Mouse (Mus musculus) left cerebral cortex, postnatal 25 days (tissue): ENCODE measurements around the gene Krtap4-2. TPM values are rescaled to one million over a fixed set of nuclear protein-coding genes. Genes with fewer than 3 reads are reported as not detected.
"Not testable (repeated sequence)": the region's sequence is repeated elsewhere in the genome, so short reads cannot be mapped to it uniquely, and the experiment has no call there.

Experiments used
- DNase-seq, 2 experiments: peaks; one replicate each; pipeline ENCODE4 v3.0.0; 2022; ENCODE audit warnings: low spot score in 2 of 2, mixed read lengths in 1 of 2
- intact Hi-C: fragments of 180-260 bp; cut with DNase I; formaldehyde crosslinking; loops from one replicate; pipeline ENCODE4 v1.15.1; 2025
- total RNA-seq, 2 experiments: library from RNA; stranded (reverse); gene quantifications; 2 replicates each; pipeline ENCODE4 v1.2.3; 2021

Krtap4-2 gene
- total RNA-seq, 2 experiments from 2014 or later: not detected

GRCm38 (mm10) chr11:99603208-99603607, 31.7 kb downstream of the Krtap4-2 start, which contains the start of gene Gm11938:
Gene Gm11938 (minus strand): TSS chr11:99603308.
- intact Hi-C loops, DNase-seq: not testable (repeated sequence)

DNA sequence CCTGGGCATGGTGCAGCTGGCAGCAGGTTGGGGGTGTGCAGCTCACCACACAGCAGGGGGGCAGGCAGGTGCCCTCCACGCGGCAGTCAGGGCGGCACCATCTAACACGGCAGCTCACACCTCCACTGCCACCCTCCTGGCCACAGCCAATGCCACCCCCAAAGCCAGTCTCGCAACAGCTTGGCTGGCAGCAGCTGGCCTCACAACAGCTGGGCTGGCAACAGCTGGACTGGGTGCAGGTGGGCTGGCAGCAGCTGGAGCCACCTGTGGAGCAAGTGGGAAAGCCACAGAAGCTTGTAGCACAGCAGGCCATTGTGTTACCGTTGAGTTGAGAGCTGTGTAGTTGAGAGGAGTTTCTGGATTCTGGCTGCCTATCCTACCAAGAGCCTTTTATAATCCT, 37.1 kb downstream of the Krtap4-2 start, which contains the start of gene Krtap9-3:
Gene Krtap9-3 (minus strand): TSS at position 364 of the 400 bp plus-strand sequence.
- intact Hi-C loops: not testable (repeated sequence)

GRCm38 (mm10) chr11:99590981-99591380, 43.9 kb downstream of the Krtap4-2 start, which contains the start of gene Krtap1-3:
Gene Krtap1-3 (minus strand): TSS chr11:99591339.
- no peak for DNase-seq
- intact Hi-C loops: no loop called here

More for the DNA sequence above, 37.1 kb downstream of the Krtap4-2 start, which contains the start of gene Krtap9-3:
- not testable (repeated sequence) for DNase-seq

- peak; percentile 18 to 26 for DNase-seq
- intact Hi-C loops: no loop called here
Observed at GRCm38 (mm10) chr11:99585096-99585495, 49.8 kb downstream of the Krtap4-2 start.

Other genes with a start within 250 kb of the Krtap4-2 start
- 10 to 100 TPM; 10.6 to 11.7 TPM for gene Krt10, start 245.7 kb downstream of the Krtap4-2 start, total RNA-seq
- gene Krt12, start 212.8 kb downstream of the Krtap4-2 start, total RNA-seq: 10 to 100 TPM; 10.3 TPM
- not detected for gene Krt20, start 196.9 kb downstream of the Krtap4-2 start, total RNA-seq
- not detected for gene Krt23, start 141.9 kb downstream of the Krtap4-2 start, total RNA-seq
- gene Krt39, start 113.7 kb downstream of the Krtap4-2 start, total RNA-seq: not detected
- not detected for gene Krt40, start 91.9 kb downstream of the Krtap4-2 start, total RNA-seq
- gene Krtap3-3, start 84.2 kb downstream of the Krtap4-2 start, total RNA-seq: not detected
- gene Krtap3-2, start 78.2 kb downstream of the Krtap4-2 start, total RNA-seq: not detected
- not detected for gene Gm11939, start 75.6 kb downstream of the Krtap4-2 start, total RNA-seq
- not detected for gene Krtap3-1, start 68.5 kb downstream of the Krtap4-2 start, total RNA-seq
- gene Krtap1-5, start 54.1 kb downstream of the Krtap4-2 start, total RNA-seq: not detected
- not detected for gene Krtap1-4, start 51.4 kb downstream of the Krtap4-2 start, total RNA-seq
- gene Krtap1-3, start 43.7 kb downstream of the Krtap4-2 start, total RNA-seq: not detected
- not detected for gene Krtap9-3, start 37.0 kb downstream of the Krtap4-2 start, total RNA-seq
- gene Gm11938, start 31.8 kb downstream of the Krtap4-2 start, total RNA-seq: not detected
- gene Gm11937, start 24.9 kb downstream of the Krtap4-2 start, total RNA-seq: not detected
- not detected for gene Krtap2-4, start 20.2 kb downstream of the Krtap4-2 start, total RNA-seq
- not detected for gene Gm11562, start 14.6 kb downstream of the Krtap4-2 start, total RNA-seq
- not detected for gene Krtap4-1, start 6.8 kb downstream of the Krtap4-2 start, total RNA-seq
- gene Krtap4-7, start 9.0 kb upstream of the Krtap4-2 start, total RNA-seq: not detected
- gene Gm11555, start 15.2 kb upstream of the Krtap4-2 start, total RNA-seq: not detected
- gene Gm11563, start 23.9 kb upstream of the Krtap4-2 start, total RNA-seq: not detected
- not detected for gene Krtap4-6, start 30.9 kb upstream of the Krtap4-2 start, total RNA-seq
- not detected for gene Gm14190, start 55.7 kb upstream of the Krtap4-2 start, total RNA-seq
- gene Gm14180, start 99.2 kb upstream of the Krtap4-2 start, total RNA-seq: not detected
- not detected for gene Gm11595, start 137.8 kb upstream of the Krtap4-2 start, total RNA-seq
- gene Krtap4-8, start 145.6 kb upstream of the Krtap4-2 start, total RNA-seq: not detected
- gene Krtap4-9, start 150.1 kb upstream of the Krtap4-2 start, total RNA-seq: not detected
- gene Gm11596, start 158.4 kb upstream of the Krtap4-2 start, total RNA-seq: not detected
- gene Gm11569, start 163.8 kb upstream of the Krtap4-2 start, total RNA-seq: not detected
- gene Gm11554, start 169.4 kb upstream of the Krtap4-2 start, total RNA-seq: not detected
- not detected for gene Krtap4-13, start 174.8 kb upstream of the Krtap4-2 start, total RNA-seq
- gene Gm11564, start 180.6 kb upstream of the Krtap4-2 start, total RNA-seq: not detected
- gene 2300003K06Rik, start 203.0 kb upstream of the Krtap4-2 start, total RNA-seq: not detected
- gene Krtap4-16, start 216.5 kb upstream of the Krtap4-2 start, total RNA-seq: not detected
- gene Gm11568, start 222.8 kb upstream of the Krtap4-2 start, total RNA-seq: not detected
- gene Gm11559, start 229.4 kb upstream of the Krtap4-2 start, total RNA-seq: not detected
- not detected for gene Krtap9-1, start 238.3 kb upstream of the Krtap4-2 start, total RNA-seq
- gene Gm11567, start 244.1 kb upstream of the Krtap4-2 start, total RNA-seq: not detected